Mouse (Mus musculus): ENCODE measurements around the gene Nckap1l. TPM values are rescaled to one million over a fixed set of nuclear protein-coding genes. Genes with fewer than 3 reads are reported as not detected.

Nckap1l gene
- polyA plus RNA-seq, 1 experiment from 2014 or later = 3.2 TPM

DNA sequence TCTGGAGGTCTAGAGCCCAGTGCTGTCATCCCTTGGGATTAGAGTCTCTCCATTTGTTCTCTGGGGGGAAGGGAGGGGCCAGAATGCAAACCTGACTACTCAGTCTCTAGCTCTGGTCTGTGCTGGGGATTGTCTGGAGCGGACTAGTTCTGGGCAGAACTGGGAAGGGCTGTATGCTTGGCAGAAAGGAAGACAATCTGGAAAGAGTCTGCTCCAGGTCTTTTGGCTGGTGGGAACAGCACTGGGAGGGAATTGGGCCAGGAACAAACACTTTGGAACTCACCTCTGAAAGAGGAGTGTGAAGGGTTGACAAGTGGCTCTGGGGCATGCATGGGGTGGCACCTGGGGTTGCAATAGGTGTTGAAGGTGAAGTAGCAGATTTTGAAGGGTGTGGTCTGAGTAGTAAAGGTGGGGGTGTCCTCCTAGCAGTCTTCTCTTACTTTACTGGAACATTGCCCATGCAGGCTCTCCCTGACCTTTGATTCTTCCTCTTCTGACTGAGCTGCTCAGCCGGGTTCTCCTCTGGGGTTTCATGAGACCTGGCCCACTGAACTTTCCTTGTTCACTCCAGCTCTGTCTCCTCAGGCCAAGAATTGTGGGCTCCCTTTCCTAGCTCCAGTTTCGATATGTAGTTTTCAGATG lies 69.0 kb downstream of the Nckap1l start:
- DNase-seq (ENCODE audit: low spot score) (no peak), ATAC-seq (replicated peaks; ENCODE audit: low FRiP score, low TSS enrichment, low read depth) (no peak)
- Histone ChIP-seq H3K9ac (ENCODE audit: low read length) (no peak overlapping the region), H3K4me3 (ENCODE audit: low read depth, low read length) (no peak overlapping the region), H3K4me2 (ENCODE audit: low read length) (no peak overlapping the region), H3K4me1 (replicated peaks; ENCODE audit: control insufficient read depth, insufficient read depth, low read length) (no peaks in the 10 kb centered on the region), H3K27ac (ENCODE audit: low read depth) (no peak overlapping the region), H3K9me3 (ENCODE audit: control insufficient read depth, low read length) (no peaks in the 10 kb centered on the region), H3K36me3 (ENCODE audit: control insufficient read depth, insufficient read depth, low read length) (no peaks in the 10 kb centered on the region), H3K27me3 (replicated peaks; ENCODE audit: control insufficient read depth, insufficient read depth, low read length) (no peaks in the 10 kb centered on the region)
- WGBS = 75% methylated on average over 3 of the region's 3 CpGs

DNA sequence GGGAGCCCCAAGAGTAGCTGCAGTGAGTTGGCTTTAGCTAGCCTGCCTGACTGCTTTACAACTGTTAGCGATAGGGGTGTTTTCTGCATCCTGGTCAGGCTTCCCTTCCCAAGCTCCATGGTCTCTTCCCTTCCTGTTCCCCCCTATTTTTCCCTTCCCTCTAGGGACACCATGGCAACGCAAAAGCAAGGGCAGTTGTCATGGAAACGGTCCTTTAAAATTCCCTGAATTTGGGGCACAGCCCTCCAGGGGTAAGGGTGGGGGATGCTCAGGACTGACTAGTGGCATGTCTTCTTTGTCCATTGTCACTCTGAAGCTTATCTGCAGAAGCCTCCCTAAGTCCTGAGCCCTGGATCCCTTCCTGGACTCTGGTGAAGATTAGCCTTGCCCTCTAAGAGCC lies 69.6 kb downstream of the Nckap1l start:
- no peak for ATAC-seq (replicated peaks; ENCODE audit: low FRiP score, low TSS enrichment, low read depth)
- DNase-seq (ENCODE audit: low spot score) = no peak
- Histone ChIP-seq H3K9me3 (ENCODE audit: control insufficient read depth, low read length) (no peaks in the 10 kb centered on the region), H3K4me1 (replicated peaks; ENCODE audit: control insufficient read depth, insufficient read depth, low read length) (no peaks in the 10 kb centered on the region), H3K4me3 (ENCODE audit: low read depth, low read length) (no peak overlapping the region), H3K27ac (ENCODE audit: low read depth) (no peak overlapping the region), H3K27me3 (replicated peaks; ENCODE audit: control insufficient read depth, insufficient read depth, low read length) (no peaks in the 10 kb centered on the region), H3K36me3 (ENCODE audit: control insufficient read depth, insufficient read depth, low read length) (no peaks in the 10 kb centered on the region), H3K9ac (ENCODE audit: low read length) (no peak overlapping the region), H3K4me2 (ENCODE audit: low read length) (no peak overlapping the region)
- WGBS = 68% methylated on average over 3 of the region's 3 CpGs

DNA sequence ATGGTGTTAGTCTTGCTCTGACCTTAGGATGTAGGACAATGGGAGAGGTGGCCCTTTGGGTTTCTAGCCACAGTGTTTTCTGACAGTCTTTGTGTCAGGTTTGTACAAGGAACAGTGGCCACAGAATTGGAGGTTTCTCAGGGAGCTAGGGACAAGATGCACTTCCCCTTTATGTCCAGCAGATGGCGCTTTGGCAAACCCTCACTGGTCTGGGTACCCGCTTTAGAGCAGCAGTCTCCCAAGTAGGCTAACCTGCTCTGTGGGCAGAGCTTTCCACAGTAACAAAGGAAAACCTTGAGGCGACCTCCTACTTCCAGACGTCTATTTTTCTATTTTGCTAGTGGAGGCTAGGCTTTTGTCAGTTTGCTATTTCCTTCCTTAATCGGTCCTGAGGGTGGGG lies 76.8 kb downstream of the Nckap1l start:
- no peaks in the 10 kb centered on the region for H3K9me3 ChIP-seq (ENCODE audit: control insufficient read depth, low read length)
- H3K9ac ChIP-seq (ENCODE audit: low read length) = no peak overlapping the region
- no peak overlapping the region for H3K4me2 ChIP-seq (ENCODE audit: low read length)
- H3K4me1 ChIP-seq (replicated peaks; ENCODE audit: control insufficient read depth, insufficient read depth, low read length) = no peaks in the 10 kb centered on the region; the same call in 1 of the 2 replicates
- no peaks in the 10 kb centered on the region for H3K36me3 ChIP-seq (ENCODE audit: control insufficient read depth, insufficient read depth, low read length)
- no peak overlapping the region for H3K27ac ChIP-seq (ENCODE audit: low read depth)
- H3K4me3 ChIP-seq (ENCODE audit: low read depth, low read length) = no peak overlapping the region
- DNase-seq (ENCODE audit: low spot score) = peak; percentile 71
- 0 out of 2 replicates have a peak, but pooled peaks cover 2% of the 10 kb centered on the region for H3K27me3 ChIP-seq (replicated peaks; ENCODE audit: control insufficient read depth, insufficient read depth, low read length)
- 7% methylated on average over 5 of the region's 5 CpGs for WGBS
- ATAC-seq (replicated peaks; ENCODE audit: low FRiP score, low TSS enrichment, low read depth) = peak; percentile 45; the same call in 1 of the 2 replicates

DNA sequence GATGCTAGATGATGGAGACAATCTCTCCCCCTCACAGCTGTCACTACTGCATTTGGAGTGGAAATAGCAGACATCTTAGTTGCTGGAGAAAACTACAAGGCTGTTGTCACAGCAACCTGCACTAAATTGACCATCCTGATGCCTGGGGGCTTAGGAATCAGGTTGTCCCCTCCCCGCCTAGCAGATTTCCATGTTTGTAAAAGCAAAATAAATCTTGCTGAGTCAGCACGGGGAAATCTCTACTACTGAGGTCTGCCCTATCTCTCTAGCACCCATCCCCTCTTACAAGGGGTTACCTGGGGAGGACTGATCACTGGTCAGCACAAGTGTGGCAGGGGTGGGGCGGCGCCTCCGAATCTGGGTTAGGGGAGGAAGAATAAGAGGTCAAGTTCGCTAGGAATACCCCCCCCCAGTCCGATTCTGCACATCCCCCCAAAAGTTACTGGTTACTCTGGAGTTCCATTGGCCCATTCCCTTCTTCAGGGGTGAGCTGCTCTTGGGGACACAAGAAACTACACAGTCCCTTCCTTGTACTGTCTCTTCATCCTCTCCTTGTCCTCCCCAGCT lies 80.5 kb downstream of the Nckap1l start:
- ATAC-seq (replicated peaks; ENCODE audit: low FRiP score, low TSS enrichment, low read depth) = no peak
- Histone ChIP-seq H3K9ac (ENCODE audit: low read length) (no peak overlapping the region), H3K4me3 (ENCODE audit: low read depth, low read length) (no peak overlapping the region), H3K9me3 (ENCODE audit: control insufficient read depth, low read length) (no peaks in the 10 kb centered on the region), H3K4me1 (replicated peaks; ENCODE audit: control insufficient read depth, insufficient read depth, low read length) (peaks cover 2% of the 10 kb centered on the region; the same call in 1 of the 2 replicates), H3K27ac (ENCODE audit: low read depth) (no peak overlapping the region), H3K36me3 (ENCODE audit: control insufficient read depth, insufficient read depth, low read length) (no peaks in the 10 kb centered on the region), H3K27me3 (replicated peaks; ENCODE audit: control insufficient read depth, insufficient read depth, low read length) (peaks cover 21% of the 10 kb centered on the region; the same call in 1 of the 2 replicates), H3K4me2 (ENCODE audit: low read length) (no peak overlapping the region)
- 80% methylated on average over 7 of the region's 7 CpGs for WGBS
- DNase-seq (ENCODE audit: low spot score) = no peak

DNA sequence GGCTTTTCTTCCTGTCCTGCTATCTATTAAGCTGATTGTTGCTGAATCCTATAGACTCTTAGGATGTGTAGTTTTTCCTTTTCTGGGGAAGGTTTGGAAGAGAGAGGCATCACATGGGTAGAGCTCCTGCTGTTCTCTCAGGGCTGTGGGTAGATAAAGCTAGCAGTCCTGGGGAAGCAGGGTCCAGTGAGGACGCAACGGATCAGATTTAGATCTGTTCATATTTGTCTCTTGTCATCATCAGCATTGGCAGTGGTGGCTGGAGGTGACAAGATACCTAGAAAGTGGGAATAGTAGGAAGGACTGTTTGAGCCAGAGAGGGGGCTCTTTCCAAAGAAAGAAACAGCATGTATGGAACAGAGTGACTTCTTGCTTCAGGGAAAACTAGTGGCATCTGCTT lies 81.4 kb downstream of the Nckap1l start:
- peaks cover 21% of the 10 kb centered on the region; the same call in 1 of the 2 replicates for H3K27me3 ChIP-seq (replicated peaks; ENCODE audit: control insufficient read depth, insufficient read depth, low read length)
- no peak for DNase-seq (ENCODE audit: low spot score)
- WGBS = 83% methylated on average over 2 of the region's 2 CpGs

DNA sequence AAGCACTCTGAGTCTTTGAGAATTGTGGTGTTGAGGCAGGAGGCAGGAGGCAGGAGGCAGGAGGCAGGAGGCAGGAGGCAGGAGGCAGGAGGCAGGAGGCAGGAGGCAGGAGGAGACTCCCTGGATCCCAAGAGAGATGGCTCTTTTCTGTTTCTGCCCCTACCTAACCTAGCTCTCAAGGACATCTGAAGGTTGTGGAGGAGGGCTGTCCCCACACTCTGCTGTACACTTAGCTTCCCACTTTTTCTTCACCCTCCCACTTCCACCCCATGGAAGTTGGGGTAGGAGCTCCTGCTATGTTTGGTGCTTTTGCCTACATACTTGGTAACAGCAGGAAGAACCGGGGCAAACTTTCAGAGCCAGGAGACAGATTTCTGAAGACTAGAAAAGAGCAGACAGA lies 82.2 kb downstream of the Nckap1l start:
- no peak for DNase-seq (ENCODE audit: low spot score)
- Histone ChIP-seq H3K9me3 (ENCODE audit: control insufficient read depth, low read length) (no peaks in the 10 kb centered on the region), H3K36me3 (ENCODE audit: control insufficient read depth, insufficient read depth, low read length) (no peaks in the 10 kb centered on the region), H3K27ac (ENCODE audit: low read depth) (no peak overlapping the region), H3K4me3 (ENCODE audit: low read depth, low read length) (no peak overlapping the region), H3K4me2 (ENCODE audit: low read length) (no peak overlapping the region), H3K27me3 (replicated peaks; ENCODE audit: control insufficient read depth, insufficient read depth, low read length) (peaks cover 21% of the 10 kb centered on the region; the same call in 1 of the 2 replicates), H3K4me1 (replicated peaks; ENCODE audit: control insufficient read depth, insufficient read depth, low read length) (0 out of 2 replicates have a peak, but pooled peaks cover 2% of the 10 kb centered on the region), H3K9ac (ENCODE audit: low read length) (no peak overlapping the region)
- WGBS = 68% methylated on average over 1 of the region's 1 CpGs
- ATAC-seq (replicated peaks; ENCODE audit: low FRiP score, low TSS enrichment, low read depth) = no peak

More for the DNA sequence above, 81.4 kb downstream of the Nckap1l start:
- Histone ChIP-seq H3K9me3 (ENCODE audit: control insufficient read depth, low read length) (no peaks in the 10 kb centered on the region), H3K36me3 (ENCODE audit: control insufficient read depth, insufficient read depth, low read length) (no peaks in the 10 kb centered on the region), H3K4me2 (ENCODE audit: low read length) (no peak overlapping the region), H3K9ac (ENCODE audit: low read length) (no peak overlapping the region), H3K27ac (ENCODE audit: low read depth) (no peak overlapping the region), H3K4me1 (replicated peaks; ENCODE audit: control insufficient read depth, insufficient read depth, low read length) (0 out of 2 replicates have a peak, but pooled peaks cover 2% of the 10 kb centered on the region), H3K4me3 (ENCODE audit: low read depth, low read length) (no peak overlapping the region)
- no peak for ATAC-seq (replicated peaks; ENCODE audit: low FRiP score, low TSS enrichment, low read depth)

DNA sequence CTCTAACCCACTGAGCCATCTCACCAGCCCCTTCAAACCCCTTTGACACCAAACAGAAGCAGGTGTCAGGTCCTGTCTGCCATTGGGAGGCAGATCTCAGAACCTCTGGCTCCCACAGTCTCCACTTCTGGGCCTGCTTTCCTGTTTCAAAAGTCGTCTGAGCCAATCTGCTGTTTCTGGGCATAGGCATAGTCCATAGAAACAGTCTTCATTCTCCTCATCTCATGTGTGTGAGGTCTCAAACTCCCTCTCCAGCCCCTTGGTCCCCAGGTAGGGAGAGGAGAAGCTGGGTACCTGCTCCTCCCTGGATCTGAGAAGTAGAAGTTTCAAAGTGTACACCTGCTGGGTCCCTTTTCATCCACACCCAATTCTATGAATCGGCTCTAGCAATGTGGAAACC lies 82.9 kb downstream of the Nckap1l start:
- Histone ChIP-seq H3K4me3 (ENCODE audit: low read depth, low read length) (no peak overlapping the region; the same call in 1 of the 2 replicates), H3K9me3 (ENCODE audit: control insufficient read depth, low read length) (no peaks in the 10 kb centered on the region), H3K27me3 (replicated peaks; ENCODE audit: control insufficient read depth, insufficient read depth, low read length) (peaks cover 21% of the 10 kb centered on the region; the same call in 1 of the 2 replicates), H3K36me3 (ENCODE audit: control insufficient read depth, insufficient read depth, low read length) (no peaks in the 10 kb centered on the region), H3K4me1 (replicated peaks; ENCODE audit: control insufficient read depth, insufficient read depth, low read length) (0 out of 2 replicates have a peak, but pooled peaks cover 2% of the 10 kb centered on the region), H3K4me2 (ENCODE audit: low read length) (peak overlapping the region; percentile 98; the same call in 1 of the 2 replicates), H3K27ac (ENCODE audit: low read depth) (no peak overlapping the region), H3K9ac (ENCODE audit: low read length) (no peak overlapping the region)
- ATAC-seq (replicated peaks; ENCODE audit: low FRiP score, low TSS enrichment, low read depth) (no peak), DNase-seq (ENCODE audit: low spot score) (no peak)
- WGBS = 36% methylated on average over 2 of the region's 2 CpGs

DNA sequence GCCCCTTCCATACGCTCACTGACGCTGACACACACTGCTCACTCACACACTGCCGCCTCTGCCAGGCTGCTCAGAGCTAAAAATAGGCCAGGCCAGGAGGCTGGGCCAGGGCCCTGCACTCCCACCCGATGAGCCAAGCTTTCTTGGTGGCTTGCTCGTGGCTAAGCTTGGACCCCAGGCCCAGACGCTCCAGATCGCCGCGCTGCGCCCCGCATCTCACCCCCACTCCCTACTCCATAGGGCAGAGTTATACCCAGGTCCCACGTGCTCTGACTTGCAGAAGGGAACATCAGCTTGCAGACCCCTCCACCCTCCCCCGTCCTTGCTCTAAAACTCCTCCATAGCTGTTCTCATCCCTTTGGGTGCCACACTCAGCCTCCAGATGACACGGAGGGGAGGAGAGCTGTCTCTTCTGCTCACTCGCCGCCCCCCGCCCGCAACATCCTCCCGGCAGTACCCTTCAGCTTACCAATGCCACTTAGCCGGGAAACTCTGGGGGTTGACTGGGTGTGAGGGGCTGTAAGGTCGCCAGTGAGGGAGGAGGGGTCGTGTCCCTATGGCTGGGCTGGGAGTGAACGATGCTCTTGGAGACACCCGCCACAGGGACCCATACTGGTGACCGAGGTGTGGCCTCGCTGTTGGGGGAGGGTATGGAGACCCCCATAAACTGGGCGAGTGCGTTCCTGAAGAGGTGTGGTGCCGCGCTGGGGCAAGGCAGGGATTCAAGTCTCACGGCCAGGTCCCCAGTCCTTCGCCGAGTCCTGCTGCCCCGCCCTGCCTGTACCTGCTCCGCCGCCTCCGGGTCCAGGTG lies 83.6 kb downstream of the Nckap1l start:
- 5% methylated on average over 28 of the region's 37 CpGs for WGBS
- peak; percentile 48 for ATAC-seq (replicated peaks; ENCODE audit: low FRiP score, low TSS enrichment, low read depth)
- Histone ChIP-seq H3K27me3 (replicated peaks; ENCODE audit: control insufficient read depth, insufficient read depth, low read length) (peaks cover 21% of the 10 kb centered on the region; the same call in 1 of the 2 replicates), H3K9ac (ENCODE audit: low read length) (peak overlapping the region; percentile 51), H3K9me3 (ENCODE audit: control insufficient read depth, low read length) (no peaks in the 10 kb centered on the region), H3K4me3 (ENCODE audit: low read depth, low read length) (peak overlapping the region; percentile 57), H3K4me1 (replicated peaks; ENCODE audit: control insufficient read depth, insufficient read depth, low read length) (0 out of 2 replicates have a peak, but pooled peaks cover 2% of the 10 kb centered on the region), H3K36me3 (ENCODE audit: control insufficient read depth, insufficient read depth, low read length) (no peaks in the 10 kb centered on the region), H3K4me2 (ENCODE audit: low read length) (peak overlapping the region; percentile 98), H3K27ac (ENCODE audit: low read depth) (no peak overlapping the region)
- DNase-seq (ENCODE audit: low spot score) = no peak

Measured in intestine, embryonic 14.5 days (tissue).